Comparison of ENCODE assay signal across 8 mouse cellular contexts in the genomic region with DNA sequence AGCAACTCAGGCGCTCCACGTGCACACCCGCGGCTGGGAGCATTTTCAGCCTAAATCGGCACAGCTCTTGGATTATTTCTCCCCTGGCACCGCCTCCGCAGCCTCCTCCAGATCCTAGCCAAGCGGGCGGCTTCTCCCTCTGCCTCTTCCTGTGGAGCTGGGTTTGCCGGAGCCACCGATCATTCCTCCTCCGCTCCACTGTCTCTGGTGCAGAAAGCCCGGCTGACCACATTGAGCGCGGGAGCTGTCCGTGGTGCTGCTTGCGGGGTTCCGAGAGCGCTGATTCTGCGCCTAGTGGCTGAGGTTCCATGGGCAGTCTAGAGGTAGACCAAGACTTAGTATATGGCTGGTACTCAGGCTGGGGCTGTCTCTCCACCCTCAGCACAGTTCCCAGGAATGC. TPM values are rescaled to one million over a fixed set of nuclear protein-coding genes. Genes with fewer than 3 reads are reported as not detected.
DNase-seq lines count a peak whose midpoint lies in the region; ATAC-seq lines count a peak whose summit lies in the region.

No protein-coding gene starts in this region.

- no peak overlapping the region for H3K27ac ChIP-seq in heart, embryonic 10.5 days
- no peak overlapping the region for H3K27ac ChIP-seq in intestine, embryonic 16.5 days (ENCODE audit: low read length)
- no peak overlapping the region for H3K27ac ChIP-seq in midbrain, embryonic 14.5 days (replicated peaks; ENCODE audit: low read depth, low read length)

- intact Hi-C loops in heart, postnatal 25 days (cut with DNase I): no loop called here
- intact Hi-C loops in left cerebral cortex, postnatal 36 days (cut with DNase I): no loop called here

- no peaks in the 10 kb centered on the region for H3K9me3 ChIP-seq in heart, embryonic 10.5 days
- no peaks in the 10 kb centered on the region for H3K9me3 ChIP-seq in intestine, embryonic 16.5 days (ENCODE audit: control insufficient read depth, low read length)
- no peaks in the 10 kb centered on the region for H3K9me3 ChIP-seq in midbrain, embryonic 14.5 days (ENCODE audit: control insufficient read depth, low read length)

- DNase-seq in heart, embryonic 10.5 days (ENCODE audit: low spot score): peak; percentile 92
- DNase-seq in heart, postnatal 25 days (ENCODE audit: low spot score): no peak
- DNase-seq in cerebellum, adult 9-11 months: peak; percentile 75
- peak; percentile 68 to 71 for DNase-seq in frontal cortex, postnatal 14 days (ENCODE audit: low spot score in 2 of 2)
- peak; percentile 88 to 93 for DNase-seq in left cerebral cortex, postnatal 36 days (ENCODE audit: low spot score in 2 of 2)
- DNase-seq in midbrain, embryonic 14.5 days: peak; percentile 78
- DNase-seq in spleen, postnatal 36 days (ENCODE audit: low spot score in 2 of 2): peak; percentile 61 to 62

- 1% methylated on average over 20 of the region's 20 CpGs for WGBS in heart, embryonic 10.5 days
- WGBS in intestine, embryonic 16.5 days: 2% methylated on average over 20 of the region's 20 CpGs
- 3% methylated on average over 20 of the region's 20 CpGs for WGBS in midbrain, embryonic 14.5 days

- H3K4me1 ChIP-seq in heart, embryonic 10.5 days: peaks cover 21% of the 10 kb centered on the region
- H3K4me1 ChIP-seq in intestine, embryonic 16.5 days (ENCODE audit: control insufficient read depth, insufficient read depth, low read length): peaks cover 9% of the 10 kb centered on the region
- H3K4me1 ChIP-seq in midbrain, embryonic 14.5 days (ENCODE audit: control insufficient read depth, insufficient read depth, low read length): peaks cover 34% of the 10 kb centered on the region

- H3K4me3 ChIP-seq in heart, embryonic 10.5 days: 0 out of 2 replicates have a peak overlapping the region, but pooled peaks have one; percentile 9
- no peak overlapping the region for H3K4me3 ChIP-seq in intestine, embryonic 16.5 days (ENCODE audit: low read length)
- 0 out of 2 replicates have a peak overlapping the region, but pooled peaks have one; percentile 10 for H3K4me3 ChIP-seq in midbrain, embryonic 14.5 days (replicated peaks; ENCODE audit: low read depth, low read length)

- no peak overlapping the region for H3K4me2 ChIP-seq in intestine, embryonic 16.5 days (ENCODE audit: low read depth, low read length)
- peak overlapping the region; percentile 41 for H3K4me2 ChIP-seq in midbrain, embryonic 14.5 days (ENCODE audit: low read length)

- no peak overlapping the region for H3K9ac ChIP-seq in intestine, embryonic 16.5 days (ENCODE audit: low read depth, low read length)
- peak overlapping the region; percentile 42; the same call in 1 of the 2 replicates for H3K9ac ChIP-seq in midbrain, embryonic 14.5 days (replicated peaks; ENCODE audit: low read length)

- peak; percentile 39 for ATAC-seq in intestine, embryonic 16.5 days
- ATAC-seq in midbrain, embryonic 14.5 days (ENCODE audit: low FRiP score, low TSS enrichment): no peak

- peaks cover 88% of the 10 kb centered on the region for H3K27me3 ChIP-seq in heart, embryonic 10.5 days (ENCODE audit: insufficient read depth, poor library complexity, severe bottlenecking)
- peaks cover 33% of the 10 kb centered on the region for H3K27me3 ChIP-seq in intestine, embryonic 16.5 days (replicated peaks; ENCODE audit: control insufficient read depth, insufficient read depth, low read length)
- H3K27me3 ChIP-seq in midbrain, embryonic 14.5 days (ENCODE audit: control insufficient read depth, insufficient read depth, low read length): peaks cover 9% of the 10 kb centered on the region

- no peaks in the 10 kb centered on the region for H3K36me3 ChIP-seq in heart, embryonic 10.5 days
- H3K36me3 ChIP-seq in intestine, embryonic 16.5 days (ENCODE audit: control insufficient read depth, insufficient read depth, low read length): no peaks in the 10 kb centered on the region
- H3K36me3 ChIP-seq in midbrain, embryonic 14.5 days (ENCODE audit: control insufficient read depth, insufficient read depth, low read length): peaks cover 22% of the 10 kb centered on the region

RNA-seq across cellular contexts. Expression of gene Fbxl16, which starts 4.6 kb away (rescaled TPM):
- 0.62 and 1.2 TPM in 2 replicates for polyA plus RNA-seq in heart, embryonic 10.5 days (2016; fragmentation: Nextera tagmentation; extraction: Ambion mirVana)
- 1 to 10 TPM; 1.2 to 1.3 TPM for total RNA-seq in heart, postnatal 25 days (2021)
- polyA plus RNA-seq in intestine, embryonic 16.5 days (2015; fragmentation: Nextera tagmentation; extraction: Ambion mirVana): 2.2 and 2.4 TPM in 2 replicates
- 100 to 1,000 TPM; 668 to 710 TPM for total RNA-seq in left cerebral cortex, postnatal 36 days (2021)
- 37.2 and 39.8 TPM in 2 replicates for polyA plus RNA-seq in midbrain, embryonic 14.5 days (2014; fragmentation: Nextera tagmentation; extraction: Ambion mirVana)

RNA-seq across cellular contexts. Expression of gene Wdr24, which starts 10.0 kb away (rescaled TPM):
- 21.6 and 23.0 TPM in 2 replicates for polyA plus RNA-seq in heart, embryonic 10.5 days (2016; fragmentation: Nextera tagmentation; extraction: Ambion mirVana)
- total RNA-seq in heart, postnatal 25 days (2021): 10 to 100 TPM; 10.2 to 10.6 TPM
- 23.4 and 25.5 TPM in 2 replicates for polyA plus RNA-seq in intestine, embryonic 16.5 days (2015; fragmentation: Nextera tagmentation; extraction: Ambion mirVana)
- total RNA-seq in left cerebral cortex, postnatal 36 days (2021): 10 to 100 TPM; 23.9 to 26.5 TPM
- 30.0 and 31.7 TPM in 2 replicates for polyA plus RNA-seq in midbrain, embryonic 14.5 days (2014; fragmentation: Nextera tagmentation; extraction: Ambion mirVana)

RNA-seq across cellular contexts. Expression of gene Jmjd8, which starts 15.2 kb away (rescaled TPM):
- 45.8 and 50.7 TPM in 2 replicates for polyA plus RNA-seq in heart, embryonic 10.5 days (2016; fragmentation: Nextera tagmentation; extraction: Ambion mirVana)
- total RNA-seq in heart, postnatal 25 days (2021): 10 to 100 TPM; 35.5 to 36.6 TPM
- polyA plus RNA-seq in intestine, embryonic 16.5 days (2015; fragmentation: Nextera tagmentation; extraction: Ambion mirVana): 50.1 and 50.9 TPM in 2 replicates
- total RNA-seq in left cerebral cortex, postnatal 36 days (2021): 10 to 100 TPM; 54.1 to 58.7 TPM
- 48.9 and 50.2 TPM in 2 replicates for polyA plus RNA-seq in midbrain, embryonic 14.5 days (2014; fragmentation: Nextera tagmentation; extraction: Ambion mirVana)

RNA-seq across cellular contexts. Expression of gene Metrn, which starts 16.5 kb away (rescaled TPM):
- 44.3 and 48.0 TPM in 2 replicates for polyA plus RNA-seq in heart, embryonic 10.5 days (2016; fragmentation: Nextera tagmentation; extraction: Ambion mirVana)
- total RNA-seq in heart, postnatal 25 days (2021): 10 to 100 TPM; 74.4 to 75.1 TPM
- polyA plus RNA-seq in intestine, embryonic 16.5 days (2015; fragmentation: Nextera tagmentation; extraction: Ambion mirVana): 34.6 and 37.0 TPM in 2 replicates
- total RNA-seq in left cerebral cortex, postnatal 36 days (2021): 10 to 100 TPM; 80.7 to 96.2 TPM
- polyA plus RNA-seq in midbrain, embryonic 14.5 days (2014; fragmentation: Nextera tagmentation; extraction: Ambion mirVana): 5.8 and 9.7 TPM in 2 replicates

RNA-seq across cellular contexts. Expression of gene AC134908.4, which starts 18.0 kb away (rescaled TPM):
- polyA plus RNA-seq in heart, embryonic 10.5 days (2016; fragmentation: Nextera tagmentation; extraction: Ambion mirVana): 0.99 TPM in 1 of 2 replicates, not detected in the other
- total RNA-seq in heart, postnatal 25 days (2021): under 1 TPM in 1 of 2 experiments, not detected in 1; 0.53 TPM
- polyA plus RNA-seq in intestine, embryonic 16.5 days (2015; fragmentation: Nextera tagmentation; extraction: Ambion mirVana): not detected in 2 replicates
- under 1 TPM in 1 of 2 experiments, not detected in 1; 0.52 TPM for total RNA-seq in left cerebral cortex, postnatal 36 days (2021)
- not detected in 2 replicates for polyA plus RNA-seq in midbrain, embryonic 14.5 days (2014; fragmentation: Nextera tagmentation; extraction: Ambion mirVana)

Comparison
In these comparisons a context has a peak if more than half of its experiments do, and no peak if none do; other contexts are left out.
1. RNA of gene Fbxl16, which starts 4.6 kb away (polyA plus RNA-seq): 37.2 to 39.8 TPM in midbrain, embryonic 14.5 days; 2.2 to 2.4 TPM in intestine, embryonic 16.5 days and 0.62 to 1.2 TPM in heart, embryonic 10.5 days; every median in the first group is over 10 times any median in the second.